Mouse (Mus musculus) forebrain, embryonic 11.5 days (tissue): ENCODE measurements at regions not wholly inside any gene's neighbourhood (a gene's known extent, or its start where the extent isn't known, plus 50 kb on each side); places are given as distances from the start of the nearest gene placed in this dataset.
A peak's percentile ranks its signal among the peaks of the same experiment; 100 is the strongest.
"Not testable (repeated sequence)": the region's sequence is repeated elsewhere in the genome, so short reads cannot be mapped to it uniquely, and the experiment has no call there.

ENCODE experiments used
- ATAC-seq: fragments of 200-750 bp; cut with Nextera tagmentation; replicated peaks from 2 replicates; pipeline ENCODE4 v1.8.0; 2017; ENCODE audit warnings: moderate TSS enrichment; ENCODE audit not compliant: low FRiP score
- DNase-seq: peaks from one replicate; pipeline ENCODE4 v3.0.0-alpha.2; 2017; ENCODE audit warnings: low spot score
- H3K27ac ChIP-seq: fragments of 300-500 bp; sonication (generic); 2 replicates; pipeline ENCODE4 v1.5.1; 2014; ENCODE audit warnings: low read depth, low read length
- H3K27me3 ChIP-seq: fragments of 300-500 bp; sonication (generic); 2 replicates; pipeline ENCODE4 v1.6.1; 2014; ENCODE audit warnings: mild to moderate bottlenecking, low read length, mixed read lengths; ENCODE audit not compliant: control insufficient read depth, insufficient read depth
- H3K36me3 ChIP-seq: fragments of 300-500 bp; sonication (generic); 2 replicates; pipeline ENCODE4 v1.6.1; 2014; ENCODE audit warnings: mild to moderate bottlenecking, low read length, moderate library complexity, mixed read lengths; ENCODE audit not compliant: control insufficient read depth, insufficient read depth
- H3K4me1 ChIP-seq: fragments of 300-500 bp; sonication (generic); replicated peaks from 2 replicates; pipeline ENCODE4 v1.6.1; 2014; ENCODE audit warnings: low read length, mixed read lengths; ENCODE audit not compliant: control insufficient read depth, insufficient read depth
- H3K4me2 ChIP-seq: fragments of 300-500 bp; sonication (generic); 2 replicates; pipeline ENCODE4 v1.6.1; 2014; ENCODE audit warnings: low read depth, mild to moderate bottlenecking, low read length, moderate library complexity, mixed read lengths; ENCODE audit not compliant: severe bottlenecking
- H3K4me3 ChIP-seq: fragments of 300-500 bp; sonication (generic); 2 replicates; pipeline ENCODE4 v1.5.1; 2014; ENCODE audit warnings: low read depth, low read length
- H3K9ac ChIP-seq: fragments of 300-500 bp; sonication (generic); 2 replicates; pipeline ENCODE4 v1.6.1; 2014; ENCODE audit warnings: low read length
- H3K9me3 ChIP-seq: fragments of 300-500 bp; sonication (generic); 2 replicates; pipeline ENCODE4 v1.6.1; 2016; ENCODE audit warnings: low read length, mixed read lengths; ENCODE audit not compliant: control insufficient read depth
- WGBS: fragments of 180-500 bp; shearing (Covaris S2); extraction: QIAGEN DNeasy Blood & Tissue Kit; methylation state at CpG from one replicate; pipeline ENCODE4 v1.1.7; 2014; 5-methylcytosine and 5-hydroxymethylcytosine counted together

DNA sequence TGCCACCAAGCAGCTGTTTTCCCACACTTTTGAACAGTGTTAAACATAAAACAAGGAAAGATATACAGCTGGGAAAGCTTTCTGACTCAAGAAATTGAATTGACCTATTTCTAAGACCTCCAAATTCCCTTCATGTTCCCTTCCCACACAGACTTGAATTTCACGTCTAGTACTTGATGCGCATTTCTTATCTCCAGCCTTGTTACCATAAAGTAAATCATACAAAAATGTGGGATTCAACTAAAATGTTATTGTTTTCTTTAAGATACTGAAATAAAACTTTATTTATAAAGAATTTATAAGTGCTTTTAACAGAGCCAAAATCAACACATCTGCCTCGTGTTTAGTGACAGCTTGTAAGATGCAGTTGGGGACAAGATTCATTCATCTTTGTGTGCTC is 289.7 kb downstream of the Pros1 start:
- Histone ChIP-seq H3K9ac (no peak overlapping the region), H3K9me3 (no peaks in the 10 kb centered on the region), H3K4me3 (no peak overlapping the region), H3K36me3 (no peaks in the 10 kb centered on the region), H3K27ac (no peak overlapping the region), H3K4me2 (no peak overlapping the region), H3K4me1 (no peaks in the 10 kb centered on the region), H3K27me3 (no peaks in the 10 kb centered on the region)
- 84% methylated on average over 3 of the region's 3 CpGs for WGBS
- ATAC-seq (no peak), DNase-seq (no peak)

DNA sequence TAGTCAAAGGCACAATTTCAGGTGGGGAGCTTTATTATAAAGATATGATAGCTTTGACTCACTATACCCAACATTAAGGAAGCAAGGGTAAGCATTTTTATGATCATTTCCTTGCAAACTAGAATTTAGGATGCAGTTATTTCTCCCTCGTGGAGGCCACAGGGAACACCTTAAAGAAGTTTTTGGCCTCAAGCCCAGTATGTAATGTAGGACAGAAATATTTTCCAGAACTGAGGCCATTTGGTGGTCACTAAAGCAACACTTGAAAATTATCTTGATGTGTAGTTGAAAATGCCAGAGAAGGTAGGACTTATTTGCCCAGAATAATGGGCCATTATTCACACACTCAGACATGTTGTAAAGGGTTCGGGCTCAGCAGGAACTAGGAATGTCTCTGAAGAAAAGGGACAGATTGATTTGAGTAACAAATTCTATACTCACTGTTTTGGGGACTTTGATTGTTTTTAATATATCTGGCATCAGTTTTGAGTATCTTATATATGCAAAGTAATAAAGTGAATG is 301.3 kb downstream of the Pros1 start:
- H3K4me3 ChIP-seq: no peak overlapping the region
- H3K36me3 ChIP-seq: no peaks in the 10 kb centered on the region
- no peak for ATAC-seq
- 82% methylated on average over 2 of the region's 2 CpGs for WGBS
- no peak overlapping the region for H3K4me2 ChIP-seq
- no peak for DNase-seq
- H3K27me3 ChIP-seq: no peaks in the 10 kb centered on the region
- no peak overlapping the region for H3K9ac ChIP-seq
- no peak overlapping the region for H3K27ac ChIP-seq
- H3K4me1 ChIP-seq: no peaks in the 10 kb centered on the region
- no peaks in the 10 kb centered on the region for H3K9me3 ChIP-seq

DNA sequence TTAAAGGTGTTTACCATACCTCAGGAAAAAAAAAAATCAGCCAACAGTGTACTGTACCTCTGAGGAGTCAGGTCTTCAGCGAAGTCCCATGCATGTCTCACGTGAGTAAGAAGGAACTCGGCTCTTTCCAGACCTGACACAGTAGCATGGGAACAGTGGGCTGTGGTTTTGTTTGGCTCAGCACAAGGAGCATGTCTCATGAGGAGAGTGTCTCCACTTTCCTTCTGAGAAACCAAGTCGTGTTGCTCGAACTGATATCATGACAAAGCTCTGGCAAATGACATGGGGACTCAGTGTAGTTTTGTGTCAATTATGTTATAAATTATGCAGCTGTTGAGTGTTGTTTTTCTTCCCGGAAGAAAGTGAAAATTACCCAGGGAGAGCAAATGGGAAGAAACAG is 316.0 kb downstream of the Pros1 start:
- H3K27me3 ChIP-seq: no peaks in the 10 kb centered on the region
- 87% methylated on average over 6 of the region's 6 CpGs for WGBS
- H3K9ac ChIP-seq: no peak overlapping the region
- no peaks in the 10 kb centered on the region for H3K9me3 ChIP-seq
- no peak overlapping the region for H3K27ac ChIP-seq
- no peak overlapping the region for H3K4me2 ChIP-seq
- no peak overlapping the region for H3K4me3 ChIP-seq
- no peaks in the 10 kb centered on the region for H3K4me1 ChIP-seq
- ATAC-seq (no peak), DNase-seq (no peak)
- H3K36me3 ChIP-seq: no peaks in the 10 kb centered on the region

- H3K27ac ChIP-seq: no peak overlapping the region
- WGBS: 74% methylated on average over 5 of the region's 5 CpGs
- no peaks in the 10 kb centered on the region for H3K27me3 ChIP-seq
- H3K9ac ChIP-seq: no peak overlapping the region
- no peaks in the 10 kb centered on the region for H3K36me3 ChIP-seq
- H3K4me1 ChIP-seq: no peaks in the 10 kb centered on the region
- DNase-seq: no peak
- H3K4me3 ChIP-seq: no peak overlapping the region
- no peak for ATAC-seq
- H3K4me2 ChIP-seq: no peak overlapping the region
- H3K9me3 ChIP-seq: no peaks in the 10 kb centered on the region
Observed at GRCm38 (mm10) chr16:63179228-63179627, 325.1 kb downstream of the Pros1 start.

DNA sequence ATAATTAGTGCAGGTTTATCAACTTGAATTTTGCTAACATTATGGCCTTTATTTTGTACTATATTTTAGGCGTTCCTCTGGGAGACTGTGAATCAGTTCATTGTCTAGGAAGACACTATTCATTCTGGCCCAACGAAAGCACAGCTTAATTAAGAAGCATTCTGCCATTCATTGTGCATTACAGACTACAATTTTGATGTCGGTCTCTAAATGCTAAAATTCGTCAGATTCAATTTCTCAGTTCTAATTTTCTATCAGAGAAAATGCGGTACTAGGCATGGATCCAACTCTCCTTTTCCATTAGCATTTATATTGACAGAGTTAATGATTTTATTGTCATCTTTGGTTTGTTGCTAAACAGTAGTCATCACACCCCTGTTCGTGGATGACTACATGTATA is 337.1 kb downstream of the Pros1 start:
- ATAC-seq (no peak), DNase-seq (no peak)
- 71% methylated on average over 6 of the region's 6 CpGs for WGBS

GRCm38 (mm10) chr16:63191623-63192022 is 337.5 kb downstream of the Pros1 start:
- no peaks in the 10 kb centered on the region for H3K36me3 ChIP-seq
- no peaks in the 10 kb centered on the region for H3K27me3 ChIP-seq
- no peak for ATAC-seq
- H3K4me1 ChIP-seq: no peaks in the 10 kb centered on the region
- no peaks in the 10 kb centered on the region for H3K9me3 ChIP-seq
- no peak overlapping the region for H3K4me3 ChIP-seq
- no peak overlapping the region for H3K4me2 ChIP-seq
- DNase-seq: no peak
- 91% methylated on average over 1 of the region's 1 CpGs for WGBS
- no peak overlapping the region for H3K9ac ChIP-seq
- no peak overlapping the region for H3K27ac ChIP-seq

More for the DNA sequence above, 337.1 kb downstream of the Pros1 start:
- no peak overlapping the region for H3K27ac ChIP-seq
- no peak overlapping the region for H3K4me3 ChIP-seq
- no peak overlapping the region for H3K9ac ChIP-seq
- no peaks in the 10 kb centered on the region for H3K27me3 ChIP-seq
- no peaks in the 10 kb centered on the region for H3K9me3 ChIP-seq
- no peaks in the 10 kb centered on the region for H3K36me3 ChIP-seq
- no peaks in the 10 kb centered on the region for H3K4me1 ChIP-seq
- H3K4me2 ChIP-seq: no peak overlapping the region

GRCm38 (mm10) chr16:63194595-63194994 is 340.5 kb downstream of the Pros1 start:
- Histone ChIP-seq H3K36me3 (no peaks in the 10 kb centered on the region), H3K4me3 (no peak overlapping the region), H3K9ac (no peak overlapping the region), H3K9me3 (no peaks in the 10 kb centered on the region), H3K4me2 (no peak overlapping the region), H3K27ac (no peak overlapping the region), H3K4me1 (no peaks in the 10 kb centered on the region), H3K27me3 (no peaks in the 10 kb centered on the region)
- DNase-seq (no peak), ATAC-seq (no peak)
- WGBS: 94% methylated on average over 2 of the region's 2 CpGs

- not testable (repeated sequence) for H3K4me3 ChIP-seq, ATAC-seq, H3K36me3 ChIP-seq, H3K4me2 ChIP-seq, H3K9me3 ChIP-seq, H3K9ac ChIP-seq, H3K27me3 ChIP-seq, H3K27ac ChIP-seq, H3K4me1 ChIP-seq, DNase-seq
- 87% methylated on average over 1 of the region's 1 CpGs for WGBS
Observed at GRCm38 (mm10) chr16:63213471-63213870, 359.4 kb downstream of the Pros1 start.

DNA sequence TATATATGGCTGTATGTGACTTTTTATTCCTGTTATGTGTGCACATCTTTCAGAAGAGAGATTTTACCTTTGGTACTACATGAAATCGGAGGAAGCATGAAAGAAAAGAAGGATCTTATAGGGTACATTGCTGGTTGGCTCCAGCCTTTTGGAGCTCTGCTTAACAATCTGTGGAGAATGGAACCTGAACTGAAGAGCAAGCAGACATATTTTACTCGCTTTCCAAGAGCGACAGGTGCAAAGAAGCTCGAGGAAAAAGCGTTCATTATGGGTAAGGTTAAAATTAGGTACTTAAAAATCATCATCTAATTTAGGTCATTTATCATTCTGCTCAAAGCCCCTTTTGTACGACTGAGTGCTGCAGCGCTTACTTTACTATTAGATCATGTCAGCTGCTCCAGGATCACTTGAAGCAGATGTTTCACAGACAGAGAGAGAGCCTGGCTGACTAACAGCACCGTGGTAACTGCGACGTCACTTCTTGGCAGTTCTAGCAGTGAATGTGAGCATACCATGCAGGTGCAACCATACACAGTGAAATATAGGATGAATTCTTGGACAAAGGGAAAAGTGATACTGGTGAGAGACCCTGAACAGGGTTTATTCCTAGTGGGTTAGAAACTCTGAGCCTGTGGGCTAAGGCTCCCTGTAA is 366.2 kb downstream of the Pros1 start:
- H3K4me1 ChIP-seq: no peaks in the 10 kb centered on the region
- ATAC-seq (peak; percentile 70), DNase-seq (no peak)
- no peaks in the 10 kb centered on the region for H3K9me3 ChIP-seq
- WGBS: 69% methylated on average over 10 of the region's 10 CpGs
- no peak overlapping the region for H3K4me2 ChIP-seq
- H3K27me3 ChIP-seq: no peaks in the 10 kb centered on the region
- no peaks in the 10 kb centered on the region for H3K36me3 ChIP-seq
- H3K9ac ChIP-seq: no peak overlapping the region
- no peak overlapping the region for H3K27ac ChIP-seq
- no peak overlapping the region for H3K4me3 ChIP-seq
